Mouse (Mus musculus) erythroblast, embryonic 14.5 days (primary cell): ENCODE data around the gene Olfr656. TPM values are rescaled to one million over a fixed set of nuclear protein-coding genes. Genes with fewer than 3 reads are reported as not detected.

ENCODE experiments used
- H3K27me3 ChIP-seq: 2 replicates; pipeline ENCODE4 v1.6.1; 2012; ENCODE audit warnings: inconsistent platforms; ENCODE audit not compliant: control insufficient read depth
- H3K36me3 ChIP-seq: 2 replicates; pipeline ENCODE4 v1.6.1; 2012; ENCODE audit warnings: mild to moderate bottlenecking, inconsistent platforms; ENCODE audit not compliant: control insufficient read depth
- H3K4me1 ChIP-seq: 2 replicates; pipeline ENCODE4 v1.6.1; 2012; ENCODE audit warnings: inconsistent platforms; ENCODE audit not compliant: control insufficient read depth
- H3K4me3 ChIP-seq: replicated peaks from 2 replicates; pipeline ENCODE3; 2012; ENCODE audit warnings: moderate library complexity, mild to moderate bottlenecking, inconsistent platforms
- H3K9me3 ChIP-seq: 2 replicates; pipeline ENCODE4 v1.6.1; 2012; ENCODE audit warnings: low read length, inconsistent platforms, mixed read lengths; ENCODE audit not compliant: control insufficient read depth
- GATA1 ChIP-seq: IDR thresholded peaks from 2 replicates; pipeline ENCODE4 v1.6.1; 2012; ENCODE audit warnings: low read length, inconsistent platforms, mixed read lengths
- TAL1 ChIP-seq: IDR thresholded peaks from 3 replicates; pipeline ENCODE4 v1.6.1; 2012; ENCODE audit warnings: low read length, inconsistent platforms, mixed read lengths
- polyA plus RNA-seq: library from polyadenylated mRNA; stranded (reverse); fragments of >175 nt; gene quantifications from 2 replicates; pipeline ENCODE4 v1.2.3, GENCODE M21; 2012

The Olfr656 gene
- polyA plus RNA-seq: not detected in 2 replicates

DNA sequence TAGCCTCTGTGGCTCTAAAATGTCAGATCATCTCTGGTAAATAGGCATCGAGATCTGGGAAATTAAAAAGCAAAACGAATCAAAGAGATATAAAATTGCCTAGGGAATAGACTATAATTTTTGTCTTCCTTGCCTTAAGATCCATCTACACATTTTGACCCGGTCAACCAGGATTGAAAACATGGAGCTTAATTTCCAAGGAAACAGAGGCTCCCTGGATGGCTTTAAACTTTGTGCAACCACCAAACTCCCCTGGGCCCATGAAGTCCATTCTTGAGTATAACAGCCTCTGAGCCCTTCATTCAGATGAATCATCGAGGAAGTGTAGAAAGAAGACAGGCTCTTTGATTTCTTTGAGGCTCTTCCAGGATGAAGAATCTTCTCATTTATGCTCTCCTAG, at the start of gene Olfr656:
Olfr656 (plus strand) TSS at position 301 of the 400 bp plus-strand sequence.
- no peaks in the 10 kb centered on the region for H3K36me3 ChIP-seq
- H3K4me3 ChIP-seq: no peak within 1 kb of the TSS
- H3K27me3 ChIP-seq: no peaks in the 10 kb centered on the region
- no peaks in the 10 kb centered on the region for H3K4me1 ChIP-seq
- TF ChIP-seq GATA1 (no peak), TAL1 (no peak)
- H3K9me3 ChIP-seq: peaks cover 8% of the 10 kb centered on the region; the same call in 1 of the 2 replicates

DNA sequence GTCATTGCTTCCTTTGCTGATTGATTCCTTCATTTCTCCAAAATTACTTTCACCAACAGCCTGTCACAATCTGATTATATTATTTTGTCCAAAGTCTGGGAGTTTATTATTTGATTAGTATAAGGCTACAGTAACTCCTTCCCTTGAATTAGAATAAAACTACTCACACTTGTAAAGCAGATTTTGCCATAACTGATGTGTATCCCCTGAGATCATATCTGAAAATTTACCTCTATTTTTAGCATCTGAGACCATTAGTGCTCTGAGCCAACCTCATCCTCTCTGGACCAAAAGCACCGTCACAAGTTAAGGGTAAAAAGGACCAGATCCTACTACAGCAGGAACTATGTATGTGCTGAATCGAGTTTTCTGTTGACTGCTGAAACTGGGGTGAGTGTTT, 36.7 kb upstream of the Olfr656 start, which contains the start of gene Olfr653:
Olfr653 (plus strand) TSS at position 301 of the 400 bp plus-strand sequence.
- Histone ChIP-seq H3K4me1 (no peaks in the 10 kb centered on the region), H3K9me3 (peaks cover 5% of the 10 kb centered on the region), H3K36me3 (no peaks in the 10 kb centered on the region), H3K4me3 (no peak within 1 kb of the TSS), H3K27me3 (no peaks in the 10 kb centered on the region)
- no peak for TF ChIP-seq TAL1
- no peak for TF ChIP-seq GATA1

DNA sequence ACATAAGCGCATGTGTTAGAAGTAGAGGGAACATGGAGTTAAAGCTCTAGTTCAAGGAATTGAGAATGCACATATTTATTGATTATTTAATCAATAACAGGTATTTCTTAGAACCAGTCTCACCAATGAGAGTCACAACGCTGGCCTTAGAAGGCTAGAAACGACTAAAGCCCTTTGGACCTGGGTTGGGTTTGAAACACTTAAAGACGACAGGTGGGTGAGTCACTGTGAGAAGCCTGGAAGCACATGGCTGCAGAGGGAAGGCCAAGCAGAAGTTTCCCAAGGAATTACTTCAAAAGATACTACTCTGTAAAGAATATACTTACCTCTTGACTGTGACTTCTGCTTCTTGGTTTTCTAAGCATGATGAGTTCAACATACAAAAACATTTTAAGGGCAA, 32.9 kb upstream of the Olfr656 start:
- Histone ChIP-seq H3K9me3 (peaks cover 5% of the 10 kb centered on the region), H3K4me1 (no peaks in the 10 kb centered on the region), H3K36me3 (no peaks in the 10 kb centered on the region), H3K4me3 (no peak overlapping the region), H3K27me3 (no peaks in the 10 kb centered on the region)
- TF ChIP-seq GATA1 (no peak), TAL1 (no peak)

DNA sequence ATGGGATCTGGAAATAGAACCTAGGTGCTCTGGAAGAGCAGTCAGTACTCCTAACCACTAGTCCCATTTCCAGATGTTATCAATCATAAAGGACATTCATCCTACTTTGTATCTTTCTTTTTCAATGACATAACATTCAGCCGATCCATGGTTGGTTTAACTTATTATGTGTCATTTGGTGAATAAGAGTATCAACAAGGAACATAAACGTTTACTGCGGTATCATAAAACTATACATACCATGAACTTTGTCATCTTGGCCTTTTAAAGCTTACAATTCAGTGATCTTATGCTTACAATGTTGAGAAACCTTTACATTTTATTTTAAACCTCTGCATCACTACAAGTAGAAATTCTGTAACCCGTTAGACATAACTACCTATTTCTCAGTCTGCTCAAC, 32.3 kb upstream of the Olfr656 start:
- TF ChIP-seq TAL1 (no peak), GATA1 (no peak)
- H3K27me3 ChIP-seq: no peaks in the 10 kb centered on the region
- no peaks in the 10 kb centered on the region for H3K4me1 ChIP-seq

DNA sequence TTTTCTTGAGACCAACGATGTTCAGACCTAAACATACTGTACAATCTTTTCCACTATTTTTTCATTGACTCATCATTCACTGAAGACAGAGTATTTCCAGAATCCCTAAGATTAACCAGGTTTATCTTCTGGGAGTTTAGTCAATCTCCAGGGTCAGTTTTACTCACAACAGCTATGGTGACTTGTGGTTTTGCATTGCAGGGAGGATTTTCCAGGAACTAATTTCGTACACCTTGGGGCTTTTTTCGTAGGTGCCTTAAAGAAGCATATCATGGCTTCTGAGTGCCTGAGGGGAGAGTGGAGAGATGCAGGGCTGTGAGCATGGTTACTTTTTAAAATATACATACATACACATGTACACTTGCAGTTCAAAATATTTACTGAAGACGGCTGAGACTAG, 27.0 kb upstream of the Olfr656 start, which contains the start of gene Olfr654:
Olfr654 (plus strand) TSS at position 301 of the 400 bp plus-strand sequence.
- Histone ChIP-seq H3K27me3 (no peaks in the 10 kb centered on the region), H3K9me3 (peaks cover 5% of the 10 kb centered on the region; the same call in 1 of the 2 replicates), H3K4me3 (no peak within 1 kb of the TSS), H3K36me3 (no peaks in the 10 kb centered on the region), H3K4me1 (no peaks in the 10 kb centered on the region)
- TF ChIP-seq GATA1 (no peak), TAL1 (no peak)

More for the DNA sequence above, 32.3 kb upstream of the Olfr656 start:
- H3K36me3 ChIP-seq: no peaks in the 10 kb centered on the region
- peaks cover 5% of the 10 kb centered on the region for H3K9me3 ChIP-seq
- no peak overlapping the region for H3K4me3 ChIP-seq

DNA sequence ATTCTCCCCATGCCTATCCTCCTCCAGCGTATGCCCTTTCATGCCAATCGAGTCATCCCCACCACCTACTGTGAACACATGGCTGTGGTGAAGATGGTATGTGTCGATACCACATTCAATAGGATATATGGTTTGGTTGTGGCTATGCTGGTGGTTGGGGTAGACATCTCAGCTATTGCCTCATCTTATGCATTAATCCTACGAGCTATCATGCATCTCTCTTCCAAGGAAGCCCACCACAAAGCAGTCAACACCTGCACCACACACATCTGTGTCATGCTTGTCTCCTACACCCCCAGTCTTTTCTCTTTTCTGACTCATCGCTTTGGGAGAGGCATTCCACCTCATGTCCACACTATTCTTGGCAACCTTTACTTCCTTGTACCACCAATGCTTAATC, 25.5 kb upstream of the Olfr656 start:
- peaks cover 5% of the 10 kb centered on the region; the same call in 1 of the 2 replicates for H3K9me3 ChIP-seq
- TF ChIP-seq TAL1 (no peak), GATA1 (no peak)
- no peaks in the 10 kb centered on the region for H3K4me1 ChIP-seq
- no peaks in the 10 kb centered on the region for H3K36me3 ChIP-seq
- no peaks in the 10 kb centered on the region for H3K27me3 ChIP-seq
- H3K4me3 ChIP-seq: no peak overlapping the region

DNA sequence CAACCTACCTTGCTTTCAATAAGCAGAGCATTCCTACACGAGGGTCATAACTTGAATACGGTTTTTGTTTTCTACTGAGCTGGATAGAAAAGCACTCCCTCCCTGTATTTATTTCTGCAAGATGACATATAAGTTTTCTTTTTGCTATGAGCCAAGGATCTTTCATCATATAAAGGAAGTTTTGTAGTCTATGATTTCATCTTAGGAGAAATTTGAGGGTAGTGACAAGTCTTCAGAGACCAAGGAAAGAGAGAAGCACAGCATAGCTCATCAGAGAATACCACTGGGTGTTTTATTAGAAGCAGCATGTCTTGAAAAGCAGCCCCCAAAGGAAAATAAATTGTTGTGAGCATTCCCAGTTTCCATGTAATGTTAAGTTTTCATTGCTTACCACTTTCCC, 12.1 kb upstream of the Olfr656 start, which contains the start of gene Olfr655:
Olfr655 (minus strand) TSS at position 101 of the 400 bp plus-strand sequence.
- no peaks in the 10 kb centered on the region for H3K36me3 ChIP-seq
- no peak for TF ChIP-seq GATA1
- TF ChIP-seq TAL1: no peak
- H3K4me3 ChIP-seq: no peak within 1 kb of the TSS
- no peaks in the 10 kb centered on the region for H3K4me1 ChIP-seq
- H3K27me3 ChIP-seq: no peaks in the 10 kb centered on the region
- no peaks in the 10 kb centered on the region for H3K9me3 ChIP-seq

DNA sequence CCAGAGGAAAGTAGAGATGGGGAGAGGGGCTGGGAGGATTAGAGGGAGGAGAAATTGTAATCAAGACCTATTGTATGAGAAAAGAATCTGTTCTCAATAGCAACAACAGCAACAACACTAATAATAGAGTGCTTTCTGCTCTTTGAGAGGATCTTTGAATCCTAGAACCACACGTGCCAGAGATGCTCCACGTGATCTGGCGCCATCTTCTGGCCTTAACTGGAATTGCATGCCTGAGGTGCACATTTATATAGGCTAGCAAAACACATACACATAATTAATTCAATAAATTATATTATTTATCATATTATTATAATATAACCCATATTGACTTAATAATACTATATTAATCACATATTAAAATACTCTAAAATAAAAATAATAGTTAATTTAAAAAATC, 10.6 kb upstream of the Olfr656 start:
- no peaks in the 10 kb centered on the region for H3K4me1 ChIP-seq
- no peaks in the 10 kb centered on the region for H3K27me3 ChIP-seq
- H3K36me3 ChIP-seq: no peaks in the 10 kb centered on the region
- no peak overlapping the region for H3K4me3 ChIP-seq
- H3K9me3 ChIP-seq: no peaks in the 10 kb centered on the region
- TF ChIP-seq TAL1 (no peak), GATA1 (no peak)

DNA sequence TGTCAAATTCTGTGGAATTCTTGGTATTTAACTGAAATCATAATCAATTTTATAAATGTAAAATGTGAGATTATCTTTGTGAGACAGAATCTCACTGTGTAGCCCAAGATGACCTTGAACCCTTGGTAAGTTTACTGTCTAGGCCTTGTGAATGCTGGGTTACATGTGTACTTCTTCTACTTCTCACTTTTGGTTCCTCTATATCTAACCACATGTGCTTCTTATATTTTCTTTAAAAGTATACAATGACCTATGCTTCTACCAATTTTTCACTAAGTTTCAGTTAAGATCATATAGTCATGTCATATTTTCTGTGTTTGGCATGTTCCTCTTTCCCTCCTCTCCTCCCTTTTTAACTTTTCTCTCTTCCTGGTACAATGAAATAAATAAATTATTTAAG, 9.0 kb upstream of the Olfr656 start:
- TF ChIP-seq TAL1 (no peak), GATA1 (no peak)
- H3K27me3 ChIP-seq: no peaks in the 10 kb centered on the region
- H3K4me1 ChIP-seq: no peaks in the 10 kb centered on the region
- no peaks in the 10 kb centered on the region for H3K36me3 ChIP-seq
- no peak overlapping the region for H3K4me3 ChIP-seq
- no peaks in the 10 kb centered on the region for H3K9me3 ChIP-seq

DNA sequence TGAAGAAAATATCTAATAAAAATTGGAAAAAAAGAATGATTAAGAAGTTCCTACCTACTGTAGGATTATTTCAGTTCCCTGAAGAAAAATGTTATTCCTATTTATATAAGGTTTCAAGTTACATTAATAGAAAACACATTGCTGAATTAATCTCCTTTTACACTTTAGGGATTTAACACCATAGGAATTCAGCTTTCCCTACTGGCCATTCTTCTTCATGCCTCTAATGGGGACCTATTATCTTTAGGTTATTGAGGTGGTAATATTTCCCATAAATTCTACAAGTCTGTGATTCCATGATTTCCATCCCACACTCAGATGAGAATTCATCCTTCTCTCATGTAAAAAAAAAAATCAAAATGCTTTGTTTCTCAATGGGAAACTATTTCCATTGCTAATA, 10.7 kb downstream of the Olfr656 start, which contains the start of gene Olfr657:
Olfr657 (plus strand) TSS at position 301 of the 400 bp plus-strand sequence.
- Histone ChIP-seq H3K9me3 (no peaks in the 10 kb centered on the region), H3K27me3 (no peaks in the 10 kb centered on the region), H3K4me1 (no peaks in the 10 kb centered on the region), H3K4me3 (no peak within 1 kb of the TSS), H3K36me3 (no peaks in the 10 kb centered on the region)
- TF ChIP-seq TAL1: no peak
- no peak for TF ChIP-seq GATA1
